ENCODE assay signal across 22 mouse cellular contexts in the genomic region with DNA sequence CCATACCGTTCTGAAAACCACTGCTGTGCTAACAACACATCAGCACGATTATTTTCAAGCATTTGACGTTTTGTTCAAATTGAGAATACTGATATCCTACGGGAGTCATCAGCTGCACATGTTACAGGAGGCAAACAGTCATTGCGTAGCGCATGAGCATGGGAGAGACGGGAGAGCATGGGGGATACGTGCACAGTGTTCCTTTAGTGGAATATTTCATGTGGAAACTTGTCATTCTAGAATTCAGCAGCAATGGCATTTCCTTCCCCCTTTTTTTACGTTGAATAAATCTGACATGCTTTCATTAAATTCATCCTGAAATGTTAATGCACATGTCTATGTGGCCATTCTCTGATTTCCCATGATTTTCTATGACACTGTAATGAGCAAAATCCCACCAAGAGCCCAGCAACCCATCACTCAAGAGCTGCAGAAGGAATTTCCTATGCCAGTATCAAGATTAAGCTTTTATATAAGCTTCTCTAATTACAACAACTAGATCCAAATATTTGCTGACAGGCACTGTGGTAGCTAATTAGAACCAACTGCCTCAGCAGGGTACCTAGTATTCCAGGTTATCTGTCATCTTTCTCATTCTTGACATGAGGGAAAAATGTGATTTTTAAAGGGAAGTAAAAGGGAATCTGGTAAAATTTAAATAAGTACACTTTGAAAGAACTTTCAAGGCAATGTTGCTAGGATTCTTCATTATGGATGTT.
DNase-seq lines count a peak whose midpoint lies in the region; ATAC-seq and TF ChIP-seq lines count a peak whose summit lies in the region.
"Had no signal": no experiment of that assay in that cellular context is flagged by ENCODE, and none has a peak within 500 bp of the region (broad histone marks: within the 10 kb centered on the region; RNA-seq: fewer than 3 reads in every experiment).

No protein-coding gene starts in this region.

- H3K36me3 ChIP-seq in forebrain, postnatal 0 days (ENCODE audit: insufficient read depth) = no peaks in the 10 kb centered on the region
- no peaks in the 10 kb centered on the region for H3K36me3 ChIP-seq in forebrain, embryonic 16.5 days (ENCODE audit: control insufficient read depth, insufficient read depth)
- H3K36me3 ChIP-seq in hindbrain, embryonic 13.5 days = no peaks in the 10 kb centered on the region
- H3K36me3 ChIP-seq in midbrain, embryonic 16.5 days (ENCODE audit: control insufficient read depth, insufficient read depth, low read length) = no peaks in the 10 kb centered on the region
- H3K36me3 ChIP-seq: forebrain, embryonic 15.5 days; heart, embryonic 12.5 days; limb, embryonic 10.5 days had no signal

- H3K9ac ChIP-seq in forebrain, postnatal 0 days = no peak overlapping the region
- no peak overlapping the region for H3K9ac ChIP-seq in forebrain, embryonic 16.5 days (replicated peaks; ENCODE audit: low read depth, low read length)
- no peak overlapping the region for H3K9ac ChIP-seq in hindbrain, embryonic 13.5 days
- no peak overlapping the region for H3K9ac ChIP-seq in midbrain, embryonic 16.5 days (ENCODE audit: low read depth, low read length)
- H3K9ac ChIP-seq: forebrain, embryonic 15.5 days; heart, embryonic 12.5 days had no signal

- peak; percentile 5 for DNase-seq in forebrain, postnatal 0 days
- peak; percentile 12 for DNase-seq in Muller cell, postnatal 12 days (ENCODE audit: inconsistent ontology term)
- DNase-seq in layer of hippocampus, adult 2 months (ENCODE audit: low spot score in 2 of 2) = no peak
- DNase-seq in adrenal gland, adult 8-10 months = no peak
- no peak for DNase-seq in kidney, postnatal 10 days
- DNase-seq: cerebellum, postnatal 25 days; heart, postnatal 14 days; kidney, adult 2 months; kidney, postnatal 14 days; lung, adult 18-20 months; thymus, postnatal 36 days had no signal

- TF ChIP-seq CTCF in forebrain, postnatal 0 days (IDR thresholded peaks at IDR 0.05; ENCODE audit: low read depth) = no peak
- no peak for TF ChIP-seq CTCF in layer of hippocampus, adult 2 months (conservative IDR thresholded peaks at IDR 0.05)

- no peaks in the 10 kb centered on the region for H3K27me3 ChIP-seq in forebrain, postnatal 0 days (ENCODE audit: insufficient read depth, low read length)
- H3K27me3 ChIP-seq in forebrain, embryonic 16.5 days (replicated peaks; ENCODE audit: control insufficient read depth, insufficient read depth, low read length) = no peaks in the 10 kb centered on the region
- no peaks in the 10 kb centered on the region for H3K27me3 ChIP-seq in hindbrain, embryonic 13.5 days
- H3K27me3 ChIP-seq in midbrain, embryonic 16.5 days (ENCODE audit: control insufficient read depth, insufficient read depth, low read depth, low read length) = no peaks in the 10 kb centered on the region
- H3K27me3 ChIP-seq: forebrain, embryonic 15.5 days; heart, embryonic 12.5 days; megakaryocyte, embryonic 14.5 days had no signal

- no peaks in the 10 kb centered on the region for H3K9me3 ChIP-seq in forebrain, postnatal 0 days (ENCODE audit: low read length)
- no peaks in the 10 kb centered on the region for H3K9me3 ChIP-seq in forebrain, embryonic 16.5 days (ENCODE audit: control insufficient read depth, low read length)
- H3K9me3 ChIP-seq in hindbrain, embryonic 13.5 days = no peaks in the 10 kb centered on the region
- H3K9me3 ChIP-seq in midbrain, embryonic 16.5 days (replicated peaks; ENCODE audit: control insufficient read depth, low read length, poor library complexity, severe bottlenecking) = no peaks in the 10 kb centered on the region
- H3K9me3 ChIP-seq: forebrain, embryonic 15.5 days; heart, embryonic 12.5 days; limb, embryonic 10.5 days; megakaryocyte, embryonic 14.5 days had no signal

- H3K4me1 ChIP-seq in forebrain, postnatal 0 days (ENCODE audit: insufficient read depth) = no peaks in the 10 kb centered on the region
- no peaks in the 10 kb centered on the region for H3K4me1 ChIP-seq in forebrain, embryonic 16.5 days (replicated peaks; ENCODE audit: control insufficient read depth, insufficient read depth, low read length)
- peaks cover 5% of the 10 kb centered on the region; the same call in 1 of the 2 replicates for H3K4me1 ChIP-seq in hindbrain, embryonic 13.5 days (replicated peaks)
- no peaks in the 10 kb centered on the region for H3K4me1 ChIP-seq in midbrain, embryonic 16.5 days (ENCODE audit: control insufficient read depth, insufficient read depth, low read length)
- H3K4me1 ChIP-seq: forebrain, embryonic 15.5 days; heart, embryonic 12.5 days; limb, embryonic 10.5 days; megakaryocyte, embryonic 14.5 days had no signal

- H3K27ac ChIP-seq in forebrain, postnatal 0 days (ENCODE audit: low read depth, low read length) = no peak overlapping the region
- H3K27ac ChIP-seq in forebrain, embryonic 16.5 days (ENCODE audit: low read length) = no peak overlapping the region
- H3K27ac ChIP-seq in hindbrain, embryonic 13.5 days = peak overlapping the region; percentile 62
- H3K27ac ChIP-seq in midbrain, embryonic 16.5 days (ENCODE audit: low read length) = no peak overlapping the region; the same call in 1 of the 2 replicates
- no peak overlapping the region; the same call in 1 of the 2 replicates for H3K27ac ChIP-seq in layer of hippocampus, adult 2 months
- H3K27ac ChIP-seq: forebrain, embryonic 15.5 days; left cerebral cortex, adult 2 months; limb, embryonic 10.5 days had no signal

- ATAC-seq in forebrain, postnatal 0 days = no peak
- ATAC-seq in forebrain, embryonic 16.5 days = no peak
- peak; percentile 78; the same call in 1 of the 2 replicates for ATAC-seq in hindbrain, embryonic 13.5 days (ENCODE audit: low FRiP score)
- ATAC-seq in midbrain, embryonic 16.5 days = peak; percentile 94
- ATAC-seq: forebrain, embryonic 15.5 days; inflammation-experienced regulatory T-cells, adult 6 months had no signal

- 69% methylated on average over 9 of the region's 9 CpGs for WGBS in forebrain, postnatal 0 days
- WGBS in forebrain, embryonic 16.5 days = 80% methylated on average over 9 of the region's 9 CpGs
- WGBS in hindbrain, embryonic 13.5 days = 53% methylated on average over 9 of the region's 9 CpGs
- 61% methylated on average over 9 of the region's 9 CpGs for WGBS in midbrain, embryonic 16.5 days

- H3K4me2 ChIP-seq in forebrain, postnatal 0 days (ENCODE audit: low read depth) = no peak overlapping the region
- no peak overlapping the region for H3K4me2 ChIP-seq in forebrain, embryonic 16.5 days (ENCODE audit: low read length)
- H3K4me2 ChIP-seq in hindbrain, embryonic 13.5 days = 0 out of 2 replicates have a peak overlapping the region, but pooled peaks have one; percentile 13
- H3K4me2 ChIP-seq in midbrain, embryonic 16.5 days (ENCODE audit: low read length) = no peak overlapping the region
- H3K4me2 ChIP-seq: forebrain, embryonic 15.5 days; heart, embryonic 12.5 days had no signal

- H3K4me3 ChIP-seq in forebrain, postnatal 0 days (ENCODE audit: low read depth, low read length) = no peak overlapping the region
- H3K4me3 ChIP-seq in forebrain, embryonic 16.5 days (replicated peaks; ENCODE audit: low read length) = no peak overlapping the region
- H3K4me3 ChIP-seq in hindbrain, embryonic 13.5 days = no peak overlapping the region
- no peak overlapping the region for H3K4me3 ChIP-seq in midbrain, embryonic 16.5 days (ENCODE audit: low read depth, low read length)
- H3K4me3 ChIP-seq in layer of hippocampus, adult 2 months = no peak overlapping the region
- H3K4me3 ChIP-seq: erythroblast, embryonic 14.5 days; forebrain, embryonic 15.5 days; heart, embryonic 12.5 days; left cerebral cortex, adult 2 months; limb, embryonic 10.5 days; megakaryocyte, embryonic 14.5 days; myocyte had no signal

Comparison
In these comparisons a context has a peak if more than half of its experiments do, and no peak if none do; other contexts are left out.
1. ATAC-seq: peak in hindbrain, embryonic 13.5 days (single experiment) and midbrain, embryonic 16.5 days (single experiment); none in forebrain, postnatal 0 days (single experiment) and forebrain, embryonic 16.5 days (single experiment).
2. DNase-seq: peak in forebrain, postnatal 0 days (single experiment) and Muller cell, postnatal 12 days (single experiment); none in layer of hippocampus, adult 2 months (0 of 2), adrenal gland, adult 8-10 months (single experiment) and kidney, postnatal 10 days (single experiment).